ENCODE assay signal across 25 mouse cellular contexts in genomic region chr14:100095730-100096129, GRCm38 (mm10).
DNase-seq lines count a peak whose midpoint lies in the region; ATAC-seq lines count a peak whose summit lies in the region.
"Had no signal": no experiment of that assay in that cellular context is flagged by ENCODE, and none has a peak within 500 bp of the region (broad histone marks: within the 10 kb centered on the region; RNA-seq: fewer than 3 reads in every experiment).

No protein-coding gene starts in this region.

- no peaks in the 10 kb centered on the region for H3K36me3 ChIP-seq in midbrain, embryonic 11.5 days (ENCODE audit: control insufficient read depth, insufficient read depth, low read length)
- no peaks in the 10 kb centered on the region for H3K36me3 ChIP-seq in midbrain, embryonic 10.5 days
- H3K36me3 ChIP-seq: embryonic facial prominence, embryonic 12.5 days; embryonic facial prominence, embryonic 15.5 days; G1E; hindbrain, embryonic 12.5 days; hindbrain, embryonic 15.5 days had no signal

- DNase-seq in kidney, adult 9 months: peak; percentile 19
- no peak for DNase-seq in kidney, adult 11 months
- peak; percentile 74 for DNase-seq in midbrain, embryonic 11.5 days (ENCODE audit: low spot score, missing footprints)
- DNase-seq in midbrain, embryonic 10.5 days (ENCODE audit: low spot score): no peak
- DNase-seq in large intestine, adult 2 months (ENCODE audit: low read depth, low spot score): peak; percentile 19
- no peak for DNase-seq in cerebellum, postnatal 10 days
- DNase-seq: adrenal gland, postnatal 10 days; adrenal gland, postnatal 36 days; B cell, adult 2 months; cerebellum, adult 18-20 months; cerebellum, adult 9-10 months; cerebellum, postnatal 25 days; forebrain, postnatal 0 days; gastrocnemius, adult 2 months; gastrocnemius, postnatal 14 days; heart, adult 11 months had no signal

- H3K9me3 ChIP-seq in midbrain, embryonic 11.5 days (ENCODE audit: control insufficient read depth, low read length): no peaks in the 10 kb centered on the region
- no peaks in the 10 kb centered on the region for H3K9me3 ChIP-seq in midbrain, embryonic 10.5 days (replicated peaks)
- H3K9me3 ChIP-seq: embryonic facial prominence, embryonic 12.5 days; embryonic facial prominence, embryonic 15.5 days; hindbrain, embryonic 12.5 days; hindbrain, embryonic 15.5 days had no signal

- no peak overlapping the region for H3K4me2 ChIP-seq in midbrain, embryonic 11.5 days
- H3K4me2 ChIP-seq: embryonic facial prominence, embryonic 12.5 days; embryonic facial prominence, embryonic 15.5 days; heart, embryonic 11.5 days; hindbrain, embryonic 12.5 days; hindbrain, embryonic 15.5 days had no signal

- H3K9ac ChIP-seq in midbrain, embryonic 11.5 days (ENCODE audit: low read length): no peak overlapping the region
- H3K9ac ChIP-seq: embryonic facial prominence, embryonic 12.5 days; embryonic facial prominence, embryonic 15.5 days; forebrain, postnatal 0 days; hindbrain, embryonic 12.5 days; hindbrain, embryonic 15.5 days had no signal

- no peak for ATAC-seq in midbrain, embryonic 11.5 days (ENCODE audit: low FRiP score)
- ATAC-seq: forebrain, embryonic 14.5 days; forebrain, postnatal 0 days; Patski had no signal

- WGBS in midbrain, embryonic 11.5 days: 77% methylated on average over 3 of the region's 3 CpGs
- WGBS in midbrain, embryonic 10.5 days: 70% methylated on average over 3 of the region's 3 CpGs
- WGBS in large intestine, adult 2 months: 24% methylated on average over 3 of the region's 3 CpGs

- H3K27me3 ChIP-seq in midbrain, embryonic 11.5 days (ENCODE audit: control insufficient read depth, insufficient read depth, low read length): no peaks in the 10 kb centered on the region
- H3K27me3 ChIP-seq in midbrain, embryonic 10.5 days (ENCODE audit: low read depth, poor library complexity, severe bottlenecking): no peaks in the 10 kb centered on the region
- H3K27me3 ChIP-seq: CH12.LX; embryonic facial prominence, embryonic 12.5 days; embryonic facial prominence, embryonic 15.5 days; hindbrain, embryonic 12.5 days; hindbrain, embryonic 15.5 days; Patski had no signal

- no peak overlapping the region for H3K27ac ChIP-seq in midbrain, embryonic 11.5 days (ENCODE audit: low read depth, low read length)
- H3K27ac ChIP-seq in midbrain, embryonic 10.5 days (replicated peaks): no peak overlapping the region
- H3K27ac ChIP-seq: embryonic facial prominence, embryonic 12.5 days; embryonic facial prominence, embryonic 15.5 days; gastrocnemius, adult 2 months; hindbrain, embryonic 12.5 days; hindbrain, embryonic 15.5 days had no signal

- H3K4me1 ChIP-seq in midbrain, embryonic 11.5 days (ENCODE audit: control insufficient read depth, insufficient read depth, low read length): peaks cover 2% of the 10 kb centered on the region; the same call in 1 of the 2 replicates
- H3K4me1 ChIP-seq in midbrain, embryonic 10.5 days: peaks cover 21% of the 10 kb centered on the region
- H3K4me1 ChIP-seq: embryonic facial prominence, embryonic 12.5 days; embryonic facial prominence, embryonic 15.5 days; hindbrain, embryonic 12.5 days had no signal

- no peak overlapping the region for H3K4me3 ChIP-seq in midbrain, embryonic 11.5 days (ENCODE audit: low read depth, low read length)
- no peak overlapping the region for H3K4me3 ChIP-seq in midbrain, embryonic 10.5 days
- H3K4me3 ChIP-seq: embryonic facial prominence, embryonic 12.5 days; embryonic facial prominence, embryonic 15.5 days; gastrocnemius, adult 2 months; hindbrain, embryonic 12.5 days; hindbrain, embryonic 15.5 days had no signal

Comparison
In these comparisons a context has a peak if more than half of its experiments do, and no peak if none do; other contexts are left out.
1. DNase-seq: peak in kidney, adult 9 months (single experiment), midbrain, embryonic 11.5 days (single experiment) and large intestine, adult 2 months (single experiment); none in kidney, adult 11 months (single experiment), midbrain, embryonic 10.5 days (single experiment) and cerebellum, postnatal 10 days (0 of 2).